Mouse (Mus musculus) heart, embryonic 13.5 days (tissue): ENCODE measurements around the gene Ergic1. TPM values are rescaled to one million over a fixed set of nuclear protein-coding genes. Genes with fewer than 3 reads are reported as not detected.

Source experiments
- ATAC-seq: fragments of 200-750 bp; cut with Nextera tagmentation; 2 replicates; pipeline ENCODE4 v1.8.0; 2017; ENCODE audit warnings: moderate TSS enrichment; ENCODE audit not compliant: insufficient number of reproducible peaks, low FRiP score, low TSS enrichment; ENCODE audit errors: extremely low read depth
- H3K27ac ChIP-seq: fragments of 300-500 bp; sonication (generic); replicated peaks from 2 replicates; pipeline ENCODE4 v1.5.1; 2015; ENCODE audit warnings: moderate library complexity, mild to moderate bottlenecking, inconsistent platforms
- H3K27me3 ChIP-seq: fragments of 300-500 bp; sonication (generic); replicated peaks from 2 replicates; pipeline ENCODE4 v1.6.1; 2015; ENCODE audit warnings: mild to moderate bottlenecking, inconsistent platforms
- H3K36me3 ChIP-seq: fragments of 300-500 bp; sonication (generic); 2 replicates; pipeline ENCODE4 v1.6.1; 2015; ENCODE audit warnings: mild to moderate bottlenecking, inconsistent platforms
- H3K4me1 ChIP-seq: fragments of 300-500 bp; sonication (generic); 2 replicates; pipeline ENCODE4 v1.6.1; 2015; ENCODE audit warnings: inconsistent platforms
- H3K4me2 ChIP-seq: fragments of 300-500 bp; sonication (generic); 2 replicates; pipeline ENCODE4 v1.6.1; 2015; ENCODE audit warnings: inconsistent platforms, mild to moderate bottlenecking, moderate library complexity
- H3K4me3 ChIP-seq: fragments of 300-500 bp; sonication (generic); 2 replicates; pipeline ENCODE4 v1.5.1; 2015; ENCODE audit warnings: moderate library complexity, mild to moderate bottlenecking, inconsistent platforms
- H3K9ac ChIP-seq: fragments of 300-500 bp; sonication (generic); 2 replicates; pipeline ENCODE4 v1.6.1; 2015; ENCODE audit warnings: inconsistent platforms, mild to moderate bottlenecking, moderate library complexity
- H3K9me3 ChIP-seq: fragments of 300-500 bp; sonication (generic); 2 replicates; pipeline ENCODE4 v1.6.1; 2016; ENCODE audit warnings: inconsistent platforms
- WGBS: fragments of 180-500 bp; shearing (Covaris S2); methylation state at CpG from one replicate; pipeline ENCODE4 v1.1.7; 2015; ENCODE audit warnings: mixed read lengths; 5-methylcytosine and 5-hydroxymethylcytosine counted together
- polyA plus RNA-seq: library from polyadenylated mRNA; unstranded; fragments of >200 nt; fragmentation: Nextera tagmentation; extraction: Ambion mirVana; gene quantifications from 2 replicates; pipeline ENCODE4 v1.2.1, GENCODE M21; 2015

Ergic1 gene
- polyA plus RNA-seq, 1 experiment from 2014 or later, result 103 TPM

DNA sequence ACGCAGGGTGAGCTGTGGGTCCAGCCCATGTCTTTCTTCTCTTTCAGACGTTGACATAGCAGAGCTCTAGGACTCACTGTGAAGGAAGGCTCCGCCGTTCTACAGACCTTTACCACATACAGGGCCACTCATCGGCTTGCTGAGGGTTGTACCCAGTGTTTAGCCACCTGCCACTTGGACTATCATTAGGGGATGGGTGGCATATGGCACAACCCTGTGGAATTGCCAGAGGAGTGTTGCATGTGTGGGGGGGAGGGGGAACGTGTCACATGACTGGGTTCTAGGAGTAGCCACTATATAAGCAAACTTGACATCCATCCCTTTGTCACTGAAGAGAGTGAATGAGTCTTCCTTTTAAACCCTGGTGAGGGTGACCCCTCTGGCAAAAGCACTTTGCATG lies 2.2 kb downstream of the Ergic1 start:
- Histone ChIP-seq H3K4me1 (peaks cover 35% of the 10 kb centered on the region), H3K9ac (0 out of 2 replicates have a peak overlapping the region, but pooled peaks have one; percentile 97), H3K27me3 (no peaks in the 10 kb centered on the region), H3K27ac (no peak overlapping the region), H3K4me2 (no peak overlapping the region), H3K4me3 (no peak overlapping the region), H3K9me3 (no peaks in the 10 kb centered on the region), H3K36me3 (peaks cover 52% of the 10 kb centered on the region)
- WGBS, result 92% methylated on average over 6 of the region's 6 CpGs
- no peak for ATAC-seq

- peaks cover 61% of the 10 kb centered on the region for H3K36me3 ChIP-seq
- H3K9me3 ChIP-seq, result no peaks in the 10 kb centered on the region
- H3K4me3 ChIP-seq, result no peak overlapping the region
- no peak for ATAC-seq
- H3K4me1 ChIP-seq, result peaks cover 37% of the 10 kb centered on the region
- no peak overlapping the region for H3K4me2 ChIP-seq
- 70% methylated on average over 9 of the region's 9 CpGs for WGBS
- H3K9ac ChIP-seq, result peak overlapping the region; percentile 19; the same call in 1 of the 2 replicates
- no peaks in the 10 kb centered on the region for H3K27me3 ChIP-seq
- no peak overlapping the region for H3K27ac ChIP-seq
These were observed 3.1 kb downstream of the Ergic1 start for GRCm38 (mm10) chr17:26564439-26564838.

DNA sequence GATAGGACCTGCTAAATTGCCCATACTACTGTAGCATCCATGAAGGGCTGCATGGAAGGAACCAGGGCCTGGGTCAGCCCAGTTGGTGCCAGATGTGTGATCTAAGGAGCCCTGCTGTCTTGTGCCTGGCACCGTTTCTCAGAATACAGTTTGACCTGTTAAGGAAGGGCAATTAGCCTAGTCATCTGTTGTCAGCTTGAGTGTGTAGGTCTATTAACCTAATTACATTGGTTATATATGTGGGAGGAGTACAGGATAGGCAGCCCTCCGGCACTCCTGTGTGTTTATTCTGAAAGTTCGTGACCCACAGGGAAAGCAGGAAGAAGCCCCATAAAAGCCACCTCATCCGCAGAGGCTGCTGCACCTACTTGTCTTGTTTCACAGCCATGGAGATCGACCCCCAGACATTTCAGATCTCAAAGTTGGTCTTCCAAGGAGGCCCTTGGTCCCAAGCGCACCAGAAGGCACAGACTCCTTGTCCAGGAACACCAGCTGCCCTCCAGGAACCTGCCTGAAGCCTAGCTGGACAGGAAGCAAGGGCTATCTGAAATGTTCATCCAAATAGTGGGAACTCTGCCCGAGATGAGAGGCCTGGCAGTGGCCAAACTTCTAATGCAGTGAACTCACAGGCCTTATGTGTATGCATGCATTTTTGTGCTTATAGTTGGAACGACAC lies 6.0 kb downstream of the Ergic1 start:
- ATAC-seq, result no peak
- 73% methylated on average over 8 of the region's 8 CpGs for WGBS

GRCm38 (mm10) chr17:26567818-26568173 lies 6.5 kb downstream of the Ergic1 start:
- no peaks in the 10 kb centered on the region for H3K9me3 ChIP-seq
- no peaks in the 10 kb centered on the region for H3K27me3 ChIP-seq
- ATAC-seq, result no peak
- peaks cover 42% of the 10 kb centered on the region for H3K4me1 ChIP-seq
- H3K4me3 ChIP-seq, result no peak overlapping the region
- no peak overlapping the region for H3K27ac ChIP-seq
- H3K9ac ChIP-seq, result no peak overlapping the region
- H3K36me3 ChIP-seq, result peaks cover 85% of the 10 kb centered on the region
- H3K4me2 ChIP-seq, result no peak overlapping the region
- WGBS, result 95% methylated on average over 4 of the region's 4 CpGs

More for the DNA sequence above, 6.0 kb downstream of the Ergic1 start:
- no peaks in the 10 kb centered on the region for H3K9me3 ChIP-seq
- peaks cover 47% of the 10 kb centered on the region for H3K4me1 ChIP-seq
- no peak overlapping the region for H3K27ac ChIP-seq
- no peak overlapping the region for H3K9ac ChIP-seq
- no peak overlapping the region for H3K4me2 ChIP-seq
- peaks cover 82% of the 10 kb centered on the region for H3K36me3 ChIP-seq
- no peak overlapping the region for H3K4me3 ChIP-seq
- H3K27me3 ChIP-seq, result no peaks in the 10 kb centered on the region

- Histone ChIP-seq H3K9ac (0 out of 2 replicates have a peak overlapping the region, but pooled peaks have one; percentile 6), H3K27ac (no peak overlapping the region), H3K4me1 (peaks cover 45% of the 10 kb centered on the region), H3K9me3 (no peaks in the 10 kb centered on the region), H3K4me3 (no peak overlapping the region), H3K36me3 (peaks cover 69% of the 10 kb centered on the region), H3K27me3 (no peaks in the 10 kb centered on the region), H3K4me2 (no peak overlapping the region)
- ATAC-seq, result no peak
- 76% methylated on average over 4 of the region's 4 CpGs for WGBS
These were observed 8.5 kb downstream of the Ergic1 start for GRCm38 (mm10) chr17:26569594-26570350.

GRCm38 (mm10) chr17:26570651-26571118 lies 9.4 kb downstream of the Ergic1 start:
- H3K9me3 ChIP-seq, result no peaks in the 10 kb centered on the region
- no peak overlapping the region for H3K4me2 ChIP-seq
- H3K4me3 ChIP-seq, result no peak overlapping the region
- no peaks in the 10 kb centered on the region for H3K27me3 ChIP-seq
- ATAC-seq, result no peak; the same call in 1 of the 2 replicates
- 55% methylated on average over 11 of the region's 11 CpGs for WGBS
- peaks cover 54% of the 10 kb centered on the region for H3K4me1 ChIP-seq
- H3K9ac ChIP-seq, result no peak overlapping the region
- H3K27ac ChIP-seq, result no peak overlapping the region
- H3K36me3 ChIP-seq, result peaks cover 70% of the 10 kb centered on the region

DNA sequence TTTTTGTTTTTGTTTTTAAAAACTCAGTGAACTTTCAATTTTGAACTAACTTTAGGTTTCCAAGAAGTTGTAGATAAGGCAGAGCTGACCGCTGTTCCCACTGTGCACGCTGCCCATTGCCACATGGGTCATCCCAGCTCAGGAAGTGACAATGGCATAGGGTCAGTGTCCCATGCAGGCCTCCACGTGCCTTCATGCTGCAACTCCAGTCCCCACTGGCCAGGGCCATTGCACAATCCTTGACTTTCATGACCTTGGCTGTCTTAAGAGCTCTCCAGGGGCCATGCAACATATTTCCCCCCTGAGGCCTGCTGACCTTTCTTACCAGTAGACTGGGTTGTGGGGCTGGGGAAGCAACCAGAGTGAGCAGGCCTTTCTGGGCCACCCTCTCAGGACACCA lies 10.1 kb downstream of the Ergic1 start:
- Histone ChIP-seq H3K9ac (no peak overlapping the region), H3K4me3 (no peak overlapping the region), H3K4me1 (peaks cover 61% of the 10 kb centered on the region), H3K27me3 (no peaks in the 10 kb centered on the region), H3K4me2 (no peak overlapping the region), H3K9me3 (no peaks in the 10 kb centered on the region), H3K27ac (no peak overlapping the region), H3K36me3 (peaks cover 67% of the 10 kb centered on the region)
- 68% methylated on average over 3 of the region's 3 CpGs for WGBS
- ATAC-seq, result no peak

DNA sequence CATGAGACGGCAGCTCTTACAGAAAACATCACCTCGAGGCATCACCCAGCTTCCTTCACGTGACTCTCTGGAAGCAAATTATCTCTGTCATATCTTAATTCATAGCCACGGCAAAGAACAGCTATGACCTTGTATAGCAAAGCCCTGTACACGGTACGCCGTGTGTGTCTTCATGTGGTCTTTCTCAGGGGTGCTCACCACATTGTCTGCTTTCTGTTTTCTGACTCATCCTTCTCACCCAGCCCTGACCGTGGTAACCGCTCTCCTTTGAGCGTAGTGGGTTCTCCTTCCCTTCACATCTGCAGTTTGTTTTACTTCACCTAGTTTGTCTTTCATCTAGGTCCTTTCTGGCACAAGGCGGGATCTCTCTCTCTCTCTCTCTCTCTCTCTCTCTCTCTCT lies 11.0 kb downstream of the Ergic1 start:
- peaks cover 61% of the 10 kb centered on the region for H3K36me3 ChIP-seq
- peaks cover 70% of the 10 kb centered on the region for H3K4me1 ChIP-seq
- H3K9ac ChIP-seq, result no peak overlapping the region
- no peaks in the 10 kb centered on the region for H3K27me3 ChIP-seq
- H3K9me3 ChIP-seq, result no peaks in the 10 kb centered on the region
- 94% methylated on average over 11 of the region's 11 CpGs for WGBS
- no peak overlapping the region for H3K4me2 ChIP-seq
- no peak overlapping the region for H3K4me3 ChIP-seq
- ATAC-seq, result no peak
- no peak overlapping the region for H3K27ac ChIP-seq

DNA sequence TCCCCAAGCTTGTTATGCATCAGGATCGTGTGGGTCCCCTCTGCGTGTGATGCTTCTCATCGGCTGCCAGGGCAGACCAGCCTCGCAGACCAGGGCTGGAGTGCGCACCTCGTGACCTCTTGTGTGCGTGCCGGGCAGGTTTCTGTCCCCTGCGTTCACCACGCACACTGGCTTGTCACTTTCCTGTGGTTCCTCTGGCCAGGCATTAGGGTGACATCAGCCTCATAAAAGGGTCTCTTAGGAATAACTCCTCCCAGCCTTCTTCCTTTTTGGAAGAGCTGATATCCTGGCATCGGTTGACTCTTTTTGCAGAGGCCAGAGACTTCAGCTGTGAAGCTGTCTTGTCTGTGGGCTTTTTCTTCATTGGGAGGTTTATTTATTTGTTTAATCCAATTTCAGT lies 12.8 kb downstream of the Ergic1 start:
- Histone ChIP-seq H3K4me2 (no peak overlapping the region), H3K4me3 (no peak overlapping the region), H3K4me1 (peaks cover 88% of the 10 kb centered on the region), H3K27me3 (no peaks in the 10 kb centered on the region), H3K9ac (peak overlapping the region; percentile 64), H3K27ac (peak overlapping the region; percentile 61), H3K36me3 (peaks cover 56% of the 10 kb centered on the region), H3K9me3 (no peaks in the 10 kb centered on the region)
- WGBS, result 56% methylated on average over 11 of the region's 11 CpGs
- ATAC-seq, result no peak

GRCm38 (mm10) chr17:26574701-26575100 lies 13.4 kb downstream of the Ergic1 start:
- Histone ChIP-seq H3K4me2 (no peak overlapping the region), H3K9me3 (no peaks in the 10 kb centered on the region), H3K4me3 (no peak overlapping the region), H3K9ac (no peak overlapping the region), H3K27me3 (no peaks in the 10 kb centered on the region), H3K36me3 (peaks cover 50% of the 10 kb centered on the region), H3K27ac (peak overlapping the region; percentile 61; the same call in 1 of the 2 replicates), H3K4me1 (peaks cover 89% of the 10 kb centered on the region)
- WGBS, result 75% methylated on average over 5 of the region's 5 CpGs
- ATAC-seq, result no peak

DNA sequence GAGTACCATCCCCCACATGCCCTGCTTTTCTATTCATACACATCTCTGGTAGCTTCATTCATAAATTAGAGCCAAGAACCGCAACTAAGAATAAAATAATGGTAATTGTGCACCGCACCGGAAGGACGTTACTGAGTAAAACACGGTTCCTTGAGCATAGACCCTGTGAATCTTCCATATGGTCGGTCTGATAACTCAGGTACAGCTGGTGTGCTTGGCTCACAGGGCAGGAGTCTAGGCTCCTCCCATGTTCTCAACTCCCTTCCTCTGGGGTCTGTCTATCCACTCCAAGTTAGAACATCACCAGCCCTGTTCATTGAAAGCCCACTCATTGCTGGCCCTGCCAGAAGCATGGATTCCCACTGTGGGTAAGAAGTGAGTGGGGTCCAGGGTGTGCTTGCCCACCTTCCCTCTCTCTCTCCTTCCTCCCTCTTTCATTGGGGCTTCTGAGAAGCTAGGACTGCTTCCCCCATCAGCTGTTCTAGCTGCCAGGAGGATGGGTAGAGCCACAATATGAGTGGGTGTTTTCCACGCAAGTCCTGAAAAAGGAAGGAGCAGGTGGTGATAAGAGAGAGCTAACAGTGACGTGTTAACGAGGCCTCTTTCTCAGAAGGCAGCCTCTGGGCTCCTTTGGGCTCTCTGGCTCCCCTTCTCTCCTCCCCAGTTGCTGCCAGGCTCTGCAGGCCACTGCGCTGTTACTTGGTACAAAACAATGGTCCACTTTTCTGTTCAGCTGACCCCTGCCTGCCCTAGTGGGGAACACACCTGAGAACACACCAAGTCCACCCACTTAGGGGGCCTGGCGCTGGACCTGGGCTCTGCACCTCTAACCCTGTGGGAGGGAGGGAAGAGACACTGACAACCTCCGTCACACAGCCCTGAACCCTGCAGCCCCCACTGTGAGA lies 14.7 kb downstream of the Ergic1 start:
- peaks cover 88% of the 10 kb centered on the region for H3K4me1 ChIP-seq
- H3K9me3 ChIP-seq, result no peaks in the 10 kb centered on the region
- 65% methylated on average over 12 of the region's 12 CpGs for WGBS
- ATAC-seq, result no peak
- H3K4me3 ChIP-seq, result no peak overlapping the region
- H3K36me3 ChIP-seq, result peaks cover 42% of the 10 kb centered on the region
- H3K9ac ChIP-seq, result peak overlapping the region; percentile 34
- H3K27me3 ChIP-seq, result no peaks in the 10 kb centered on the region
- H3K27ac ChIP-seq, result 0 out of 2 replicates have a peak overlapping the region, but pooled peaks have one; percentile 4
- no peak overlapping the region for H3K4me2 ChIP-seq
